Mouse (Mus musculus) adipose tissue, adult 10 weeks (tissue): Measurements from ENCODE around the gene Elof1. TPM values are rescaled to one million over a fixed set of nuclear protein-coding genes. Genes with fewer than 3 reads are reported as not detected.

Experiments
- polyA plus RNA-seq: library from polyadenylated mRNA; stranded (reverse); fragments of 350-450 nt; fragmentation: Illumina TruSeq; extraction: RNeasy Lipid Tissue Mini Kit (QIAGEN cat#74804); gene quantifications from one replicate; pipeline ENCODE4 v1.2.3, GENCODE M21; 2014; ENCODE audit warnings: low read depth, low replicate concordance

Elof1 gene
- polyA plus RNA-seq = 111 TPM

DNA sequence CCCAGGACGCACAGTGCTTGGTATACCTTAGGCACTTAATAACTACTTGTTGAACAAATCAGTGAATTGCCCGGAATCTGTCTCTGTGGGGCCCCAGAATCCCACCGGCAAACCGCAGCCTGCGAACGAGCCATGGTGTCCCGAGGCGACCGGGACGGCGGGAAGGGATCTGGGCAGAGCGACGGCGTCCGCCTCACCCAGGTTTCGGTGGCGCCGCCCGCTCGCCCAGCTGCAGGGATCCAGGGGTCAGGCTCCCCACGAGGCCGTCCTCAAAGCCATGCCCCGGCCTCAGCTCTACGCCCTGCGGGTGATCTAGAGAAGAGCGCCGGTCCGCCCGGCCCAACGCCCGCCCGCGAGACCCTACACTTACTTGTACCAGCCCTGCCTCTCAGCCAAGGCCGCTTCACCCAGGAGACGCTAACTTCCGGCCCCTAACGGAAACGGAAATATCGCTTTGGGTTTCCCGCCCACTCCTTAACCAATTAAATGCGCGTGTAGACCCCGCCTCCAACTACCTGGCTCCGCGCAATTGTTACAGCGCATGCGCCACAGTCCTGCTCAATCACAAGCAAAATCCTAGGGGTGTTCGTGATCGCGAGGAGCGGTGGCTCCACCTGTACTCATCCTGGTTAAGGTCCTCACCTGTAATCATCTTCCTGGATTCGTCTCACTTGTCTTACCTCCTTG, at the start of gene Elof1:
Gene Elof1, minus strand, starts transcription at position 433 of the 687 bp plus-strand sequence.

DNA sequence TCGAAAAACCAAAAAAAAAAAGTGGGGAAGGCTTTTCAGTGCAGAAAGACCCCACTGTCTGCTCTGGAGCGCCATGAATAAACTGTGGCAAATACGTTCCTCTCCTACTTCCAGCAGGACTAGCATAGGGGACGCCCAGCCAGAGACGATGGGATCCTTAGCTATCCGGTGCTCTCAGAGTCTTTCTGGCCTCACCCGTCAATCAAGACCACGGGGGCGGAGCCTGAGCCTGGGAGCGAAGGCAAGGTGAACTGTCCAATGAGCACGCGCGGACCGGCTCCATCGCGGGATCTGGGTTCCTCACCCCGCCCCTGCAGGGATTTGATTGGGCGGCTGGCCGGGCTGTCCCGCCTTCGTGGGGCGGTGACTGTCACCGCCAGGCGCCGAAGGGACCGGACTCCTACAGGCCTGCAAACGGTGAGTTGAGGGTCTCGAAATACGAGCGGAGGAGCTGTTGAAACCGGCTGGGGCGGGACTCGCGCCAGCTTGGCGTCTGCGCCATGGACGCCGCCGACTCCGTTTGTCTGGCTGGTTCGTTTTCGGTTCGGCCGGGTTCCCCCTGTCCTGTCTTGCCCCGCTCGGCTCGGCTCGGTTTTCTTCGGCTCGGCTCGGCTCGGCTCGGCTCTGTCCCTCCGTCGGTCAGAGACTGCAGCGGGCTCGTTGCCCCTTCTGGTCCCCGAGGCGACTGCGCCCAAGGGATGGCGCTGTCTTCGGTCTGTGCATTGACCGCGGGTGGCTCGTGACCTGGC, 39.7 kb upstream of the Elof1 start, which contains the start of gene Pigyl:
Gene Pigyl, plus strand, starts transcription at position 350 of the 749 bp plus-strand sequence.

DNA sequence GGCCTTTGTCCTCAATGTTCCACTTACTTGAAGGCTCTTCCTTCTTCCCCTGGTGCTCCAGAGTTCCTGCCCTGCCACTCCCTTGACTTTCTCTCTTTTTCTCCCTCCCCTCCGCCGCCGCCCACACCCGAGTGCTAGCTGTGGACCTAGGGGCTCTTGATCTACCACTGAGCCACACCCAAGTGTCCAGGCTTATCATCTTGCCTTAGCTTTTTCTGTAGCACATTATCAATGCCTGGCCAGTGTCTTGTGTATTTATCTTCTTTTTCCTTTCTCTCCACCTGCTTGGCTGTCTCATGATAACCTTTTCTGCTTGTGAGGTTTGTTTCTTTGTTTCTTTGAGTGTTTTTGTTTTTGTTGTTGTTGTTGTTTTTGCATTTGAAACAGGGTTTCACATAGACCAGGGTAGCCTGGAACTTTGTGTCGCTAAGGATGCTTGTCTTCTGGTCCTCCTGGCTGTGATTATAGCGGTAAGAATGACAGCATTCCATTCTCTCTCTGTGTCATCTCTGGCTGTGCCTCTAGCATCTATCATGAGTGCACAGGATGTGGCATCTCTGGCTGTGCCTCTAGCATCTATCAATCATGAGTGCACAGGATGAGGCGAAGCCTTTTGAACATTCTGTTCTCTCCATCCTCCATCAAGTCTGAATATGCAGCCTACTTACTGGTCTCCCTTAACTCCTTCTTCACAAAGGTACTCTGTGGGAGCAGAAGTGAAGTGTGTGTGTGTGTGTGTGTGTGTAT, 18.8 kb upstream of the Elof1 start, which contains the start of gene Acp5:
Gene Acp5, minus strand, starts transcription at position 68 of the 747 bp plus-strand sequence.

DNA sequence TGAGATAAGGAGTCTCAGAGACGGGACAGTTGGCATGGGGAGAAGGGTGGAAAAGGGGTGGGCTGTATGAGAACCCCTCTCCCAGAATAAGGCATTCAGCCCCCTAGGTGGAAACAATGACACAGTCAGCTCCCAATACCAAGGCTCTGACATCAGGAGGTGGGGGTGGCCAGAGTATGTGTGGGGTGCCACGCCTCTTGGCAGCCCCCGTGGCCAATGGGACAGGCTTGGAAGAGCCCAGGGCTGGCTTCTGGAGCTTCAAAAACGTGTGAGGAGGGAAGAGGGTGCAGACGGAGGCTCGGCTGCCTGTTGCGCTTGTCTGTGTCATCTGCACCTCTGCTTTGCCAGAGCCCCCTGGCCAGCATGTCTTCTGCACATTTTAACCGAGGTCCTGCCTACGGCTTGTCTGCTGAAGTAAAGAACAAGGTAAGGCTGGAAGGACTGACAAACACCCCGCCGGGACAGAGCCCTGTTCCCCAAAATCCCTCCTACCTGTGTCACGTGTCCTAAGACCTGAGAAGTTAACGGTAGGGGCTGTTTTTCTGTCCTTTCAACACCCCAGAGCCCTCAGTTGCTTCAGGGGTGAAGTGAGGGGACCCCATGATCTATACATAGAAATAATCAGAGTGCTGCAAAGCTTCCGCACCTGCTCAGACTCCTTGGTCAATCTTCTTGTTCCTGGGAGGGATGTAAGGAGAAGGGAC, 17.8 kb downstream of the Elof1 start, which contains the start of gene Cnn1:
Gene Cnn1, plus strand, starts transcription at position 224 of the 704 bp plus-strand sequence.

DNA sequence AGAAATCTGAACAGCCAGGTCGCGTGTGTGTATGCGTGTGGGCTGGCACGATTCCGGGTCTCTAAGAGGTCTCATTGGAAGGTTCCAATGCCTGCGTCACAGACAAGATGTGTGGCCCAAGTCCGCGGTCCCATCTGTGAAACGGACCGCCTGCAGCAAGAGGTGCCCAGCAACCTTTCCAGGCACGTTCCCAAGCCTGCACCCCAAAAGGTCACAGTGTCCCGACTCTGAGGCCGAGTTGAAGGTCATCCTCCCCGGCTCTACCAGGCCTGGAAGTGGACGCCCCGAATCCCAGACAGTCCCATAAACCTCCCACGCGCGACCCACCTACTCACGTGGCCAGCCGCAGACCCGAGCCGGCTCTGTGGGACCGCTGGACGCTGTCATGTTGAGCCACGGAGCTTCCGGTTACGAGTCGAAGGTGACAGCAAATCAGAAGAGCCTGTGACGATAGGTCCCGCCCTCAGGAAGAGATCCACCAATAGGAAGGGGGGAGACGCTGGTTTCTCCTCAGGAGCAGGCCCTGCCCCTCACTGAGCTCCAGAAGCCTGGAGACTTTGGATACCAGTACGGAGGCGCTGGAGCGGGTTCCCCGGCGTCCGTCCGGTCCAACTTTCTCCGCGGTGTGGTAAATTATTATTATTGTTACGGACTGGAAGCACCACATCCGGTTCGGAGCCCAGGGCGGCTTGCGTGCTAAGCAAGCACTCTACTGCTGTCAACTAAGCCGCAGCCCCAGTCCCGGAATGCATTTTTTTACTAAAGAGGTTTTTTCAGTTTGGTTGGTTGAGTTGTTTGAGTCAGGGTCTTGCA, 31.7 kb downstream of the Elof1 start, which contains the start of gene Ecsit:
Gene Ecsit, minus strand, starts transcription at position 417 of the 813 bp plus-strand sequence.

DNA sequence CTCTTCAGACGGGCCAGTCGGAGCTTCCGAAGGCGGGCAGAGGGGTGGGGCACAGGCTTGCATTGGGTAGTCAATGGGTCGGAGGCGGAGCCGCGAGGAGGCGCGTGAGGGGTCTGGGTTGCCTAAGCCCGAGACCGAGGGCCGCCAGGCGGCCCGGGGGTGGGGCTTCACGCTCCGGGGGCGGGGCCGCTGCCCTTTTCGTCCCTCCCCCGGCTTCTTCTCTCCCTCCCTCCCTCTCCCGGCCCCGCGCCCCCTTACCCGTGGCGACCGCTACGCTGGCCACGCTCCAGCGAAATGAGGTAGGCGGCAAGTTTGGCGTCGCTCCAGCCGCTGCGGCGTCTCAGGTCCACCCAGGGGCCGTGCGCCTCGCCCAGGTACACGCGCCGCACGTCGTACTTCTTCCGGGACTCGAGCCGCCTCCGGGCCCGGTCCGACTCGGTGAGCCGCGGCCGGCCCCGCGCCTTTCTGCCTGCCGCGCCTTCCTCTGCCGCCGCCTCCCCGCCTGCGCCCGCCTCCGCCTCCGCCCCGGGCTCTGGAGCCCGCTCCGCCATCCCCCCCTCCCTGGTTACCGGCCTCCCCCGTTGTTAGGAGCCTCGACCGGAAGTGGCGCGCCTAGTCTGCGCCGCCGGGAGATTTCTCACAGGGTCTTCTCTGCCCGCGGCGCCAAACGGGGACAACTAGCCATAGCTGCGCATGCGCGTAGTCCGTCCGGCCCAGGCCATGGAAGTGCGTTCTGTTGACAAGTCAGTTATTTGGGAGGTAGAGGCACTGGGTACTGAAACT, 46.0 kb downstream of the Elof1 start, which contains the start of the genes Gm49318 and Zfp653:
Gene Gm49318, minus strand, starts transcription at position 469 of the 783 bp plus-strand sequence.
Gene Zfp653, minus strand, starts transcription at position 586 of the 783 bp plus-strand sequence.

Other genes starting within 250 kb of the Elof1 start
- 36.3 TPM for gene Rab3d, start 199.0 kb downstream of the Elof1 start, polyA plus RNA-seq
- 8.7 TPM for gene Ccdc159, start 189.7 kb downstream of the Elof1 start, polyA plus RNA-seq
- 141 TPM for gene Tmem205, start 189.6 kb downstream of the Elof1 start, polyA plus RNA-seq
- 7.7 TPM for gene Plppr2, start 180.1 kb downstream of the Elof1 start, polyA plus RNA-seq
- 15.6 TPM for gene Swsap1, start 161.4 kb downstream of the Elof1 start, polyA plus RNA-seq
- gene Epor, start 153.7 kb downstream of the Elof1 start, polyA plus RNA-seq = 4.1 TPM
- 23.4 TPM for gene Rgl3, start 127.7 kb downstream of the Elof1 start, polyA plus RNA-seq
- gene Ccdc151, start 114.5 kb downstream of the Elof1 start, polyA plus RNA-seq = 2.1 TPM
- 107 TPM for gene Prkcsh, start 114.4 kb downstream of the Elof1 start, polyA plus RNA-seq
- gene Elavl3, start 65.1 kb downstream of the Elof1 start, polyA plus RNA-seq = 0.05 TPM
- not detected for gene Gm49318, start 45.9 kb downstream of the Elof1 start, polyA plus RNA-seq
- 7.2 TPM for gene Zfp653, start 45.8 kb downstream of the Elof1 start, polyA plus RNA-seq
- gene Ecsit, start 31.7 kb downstream of the Elof1 start, polyA plus RNA-seq = 26.5 TPM
- 56.7 TPM for gene Cnn1, start 18.0 kb downstream of the Elof1 start, polyA plus RNA-seq
- gene Acp5, start 18.5 kb upstream of the Elof1 start, polyA plus RNA-seq = 206 TPM
- gene Pigyl, start 39.7 kb upstream of the Elof1 start, polyA plus RNA-seq = 59.1 TPM
- gene Zfp872, start 70.9 kb upstream of the Elof1 start, polyA plus RNA-seq = 3.3 TPM
- 40.6 TPM for gene Zfp809, start 108.5 kb upstream of the Elof1 start, polyA plus RNA-seq
- 0.55 TPM for gene Zfp599, start 142.7 kb upstream of the Elof1 start, polyA plus RNA-seq
- 13.2 TPM for gene Zfp810, start 190.5 kb upstream of the Elof1 start, polyA plus RNA-seq